Mouse (Mus musculus) MN1 (cell line): ENCODE data around the gene Arpp19.

ENCODE experiments used
- DNase-seq: peaks from one replicate; pipeline ENCODE4 v3.0.0-alpha.2; 2016; ENCODE audit warnings: low spot score

Gene Arpp19

GRCm38 (mm10) chr9:75102131-75102530, 64.7 kb downstream of the Arpp19 start:
- DNase-seq: no peak
